8 mouse cellular contexts compared by ENCODE assay signal in the genomic region with DNA sequence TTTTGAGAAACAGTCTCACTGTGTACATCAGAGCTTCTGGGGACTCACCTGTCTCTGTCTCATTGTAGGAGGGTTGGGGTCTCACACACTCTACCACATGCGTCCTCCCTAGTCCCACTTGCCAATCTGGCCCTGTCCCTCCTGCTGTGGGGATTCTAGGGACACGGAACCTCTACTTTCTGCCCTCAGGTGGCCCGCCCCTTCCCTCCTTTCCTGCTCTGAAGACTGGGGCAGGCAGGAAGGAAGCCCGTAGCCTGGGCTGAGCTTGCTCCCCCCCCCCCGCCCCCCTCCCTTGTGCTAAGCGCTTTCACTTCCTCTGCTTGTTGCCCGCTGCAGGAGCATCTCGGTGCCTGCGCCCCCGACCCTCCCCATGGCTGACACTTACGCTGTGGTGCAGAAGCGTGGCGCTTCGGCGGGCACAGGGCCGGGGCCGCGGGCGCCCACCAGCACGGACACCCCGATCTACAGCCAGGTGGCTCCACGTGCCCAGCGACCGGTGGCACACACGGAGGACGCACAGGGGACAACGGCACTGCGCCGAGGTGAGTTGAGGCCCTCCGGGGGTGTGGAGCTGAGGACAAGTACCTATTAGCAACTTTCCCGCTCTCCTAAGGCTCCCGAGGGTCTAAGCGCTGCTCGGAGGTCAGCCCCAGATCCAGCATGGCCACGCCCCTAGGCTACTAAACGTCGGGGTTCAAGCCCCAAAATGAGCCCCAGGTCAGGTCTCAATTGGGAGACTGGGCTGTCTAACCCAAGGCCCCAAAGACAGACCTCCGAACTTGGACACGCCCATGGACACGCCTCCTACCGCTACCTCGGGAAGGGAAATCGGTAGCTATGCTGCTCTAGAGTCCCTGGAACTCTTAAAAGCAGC. TPM values are rescaled to one million over a fixed set of nuclear protein-coding genes. Genes with fewer than 3 reads are reported as not detected.
DNase-seq lines count a peak whose midpoint lies in the region; ATAC-seq lines count a peak whose summit lies in the region.

No protein-coding gene starts in this region.

- 0 out of 2 replicates have a peak, but pooled peaks cover 2% of the 10 kb centered on the region for H3K4me1 ChIP-seq in kidney, embryonic 14.5 days (ENCODE audit: control insufficient read depth, insufficient read depth, low read length)

- no peaks in the 10 kb centered on the region for H3K36me3 ChIP-seq in kidney, embryonic 14.5 days (ENCODE audit: control insufficient read depth, insufficient read depth, low read length)

- 1% methylated on average over 42 of the region's 43 CpGs for WGBS in kidney, embryonic 14.5 days

- peak; percentile 55 for ATAC-seq in kidney, embryonic 14.5 days (ENCODE audit: low FRiP score, low TSS enrichment)

- no peak overlapping the region for H3K27ac ChIP-seq in kidney, embryonic 14.5 days (ENCODE audit: low read depth, low read length)

- H3K4me3 ChIP-seq in kidney, embryonic 14.5 days (ENCODE audit: low read length), result peak overlapping the region; percentile 57

- no peaks in the 10 kb centered on the region for H3K9me3 ChIP-seq in kidney, embryonic 14.5 days (ENCODE audit: control insufficient read depth, low read length)

- H3K9ac ChIP-seq in kidney, embryonic 14.5 days (ENCODE audit: low read depth, low read length), result peak overlapping the region; percentile 60

- DNase-seq in ovary, adult 18-20 months (ENCODE audit: low spot score), result peak; percentile 23
- DNase-seq in ovary, postnatal 10 days (ENCODE audit: low spot score), result no peak
- DNase-seq in embryo, embryonic 11 days, result peak; percentile 56
- DNase-seq in heart, adult 9 months (ENCODE audit: low spot score in 2 of 2), result peak; percentile 36 to 58
- DNase-seq in lung, postnatal 14 days, result peak; percentile 54
- peak; percentile 35 for DNase-seq in ovary, postnatal 36 days (ENCODE audit: low spot score)
- no peak for DNase-seq in layer of hippocampus, adult 8-10 months (ENCODE audit: low spot score in 2 of 2)

- H3K4me2 ChIP-seq in kidney, embryonic 14.5 days (replicated peaks; ENCODE audit: low read depth, low read length), result peak overlapping the region; percentile 98

- peaks cover 11% of the 10 kb centered on the region; the same call in 1 of the 2 replicates for H3K27me3 ChIP-seq in kidney, embryonic 14.5 days (ENCODE audit: control insufficient read depth, insufficient read depth, low read length)

RNA-seq across cellular contexts. Expression of a gene that starts 13.1 kb away (rescaled TPM):
- polyA plus RNA-seq in kidney, embryonic 14.5 days (2014; fragmentation: Nextera tagmentation; extraction: Ambion mirVana), result 21.3 and 23.6 TPM in 2 replicates
- 10 to 100 TPM in 1 of 4 experiments, 1 to 10 TPM in 3; 5.0 to 11.9 (median 8.9) TPM for total RNA-seq in layer of hippocampus, adult 8-10 months (2022)

RNA-seq across cellular contexts. Expression of a gene that starts 25.5 kb away (rescaled TPM):
- not detected in 2 replicates for polyA plus RNA-seq in kidney, embryonic 14.5 days (2014; fragmentation: Nextera tagmentation; extraction: Ambion mirVana)
- total RNA-seq in layer of hippocampus, adult 8-10 months (2022), result not detected

RNA-seq across cellular contexts. Expression of a gene that starts 33.0 kb away (rescaled TPM):
- polyA plus RNA-seq in kidney, embryonic 14.5 days (2014; fragmentation: Nextera tagmentation; extraction: Ambion mirVana), result 89.4 and 102 TPM in 2 replicates
- 10 to 100 TPM; 32.3 to 36.9 (median 33.4) TPM for total RNA-seq in layer of hippocampus, adult 8-10 months (2022)

RNA-seq across cellular contexts. Expression of a gene that starts 33.2 kb away (rescaled TPM):
- 48.3 and 48.9 TPM in 2 replicates for polyA plus RNA-seq in kidney, embryonic 14.5 days (2014; fragmentation: Nextera tagmentation; extraction: Ambion mirVana)
- 10 to 100 TPM; 16.0 to 20.6 (median 17.9) TPM for total RNA-seq in layer of hippocampus, adult 8-10 months (2022)

Comparison
In these comparisons a context has a peak if more than half of its experiments do, and no peak if none do; other contexts are left out.
1. DNase-seq: peak in ovary, adult 18-20 months (single experiment), embryo, embryonic 11 days (single experiment), heart, adult 9 months (2 of 2), lung, postnatal 14 days (single experiment) and ovary, postnatal 36 days (single experiment); none in ovary, postnatal 10 days (single experiment) and layer of hippocampus, adult 8-10 months (0 of 2).